In genomic region chr2:155242296-155242855, GRCm38 (mm10) we compare ENCODE assay signal across 9 mouse cellular contexts. TPM values are rescaled to one million over a fixed set of nuclear protein-coding genes. Genes with fewer than 3 reads are reported as not detected.
DNase-seq lines count a peak whose midpoint lies in the region; ATAC-seq and TF ChIP-seq lines count a peak whose summit lies in the region.
"Had no signal": no experiment of that assay in that cellular context is flagged by ENCODE, and none has a peak within 500 bp of the region (broad histone marks: within the 10 kb centered on the region; RNA-seq: fewer than 3 reads in every experiment).

No protein-coding gene starts in this region.

- no peak for TF ChIP-seq RAD21 in CH12.LX (IDR thresholded peaks at IDR 0.05; ENCODE audit: low read depth, low read length)

- TF ChIP-seq POLR2A in CH12.LX (IDR thresholded peaks at IDR 0.05; ENCODE audit: low read depth, low read length) = no peak
- TF ChIP-seq POLR2A in lung, adult 2 months (IDR thresholded peaks at IDR 0.05; ENCODE audit: borderline replicate concordance, extremely low read depth, low read depth, low read length) = no peak

- H3K9ac ChIP-seq in CH12.LX (ENCODE audit: insufficient read depth, low read depth) = no peak overlapping the region
- no peak overlapping the region for H3K9ac ChIP-seq in midbrain, postnatal 0 days (replicated peaks; ENCODE audit: low read length, poor library complexity, severe bottlenecking)
- no peak overlapping the region for H3K9ac ChIP-seq in midbrain, embryonic 15.5 days

- H3K4me2 ChIP-seq in CH12.LX (ENCODE audit: insufficient read depth, low read depth, poor library complexity, severe bottlenecking) = no peak overlapping the region
- H3K4me2 ChIP-seq in midbrain, postnatal 0 days (ENCODE audit: low read depth, low read length, poor library complexity, severe bottlenecking) = no peak overlapping the region
- no peak overlapping the region for H3K4me2 ChIP-seq in midbrain, embryonic 15.5 days

- peak overlapping the region in 1 of 3 experiments; percentile 60 for H3K4me3 ChIP-seq in CH12.LX (replicated peaks in 1 of 3; ENCODE audit: low read depth in 2 of 3, low read length in 2 of 3, poor library complexity in 1 of 3)
- no peak overlapping the region for H3K4me3 ChIP-seq in lung, adult 2 months (replicated peaks; ENCODE audit: extremely low read depth, low read depth, low read length)
- H3K4me3 ChIP-seq in midbrain, postnatal 0 days (ENCODE audit: low read depth, low read length) = no peak overlapping the region
- no peak overlapping the region for H3K4me3 ChIP-seq in midbrain, embryonic 15.5 days

- peaks cover 22% of the 10 kb centered on the region for H3K79me2 ChIP-seq in CH12.LX (replicated peaks; ENCODE audit: control insufficient read depth, extremely low read depth, insufficient read depth, poor library complexity, severe bottlenecking)

- H3K27ac ChIP-seq in CH12.LX (ENCODE audit: insufficient read depth, low read depth) = peak overlapping the region; percentile 55; the same call in 1 of the 2 replicates
- no peak overlapping the region for H3K27ac ChIP-seq in midbrain, postnatal 0 days (ENCODE audit: low read depth, low read length)
- no peak overlapping the region for H3K27ac ChIP-seq in midbrain, embryonic 15.5 days

- no peaks in the 10 kb centered on the region for H3K9me3 ChIP-seq in CH12.LX (replicated peaks; ENCODE audit: low read length)
- H3K9me3 ChIP-seq in midbrain, postnatal 0 days (ENCODE audit: low read length) = no peaks in the 10 kb centered on the region
- H3K9me3 ChIP-seq in midbrain, embryonic 15.5 days = no peaks in the 10 kb centered on the region

- DNase-seq in adrenal gland, adult (ENCODE audit: inconsistent age in 2 of 2, low spot score in 1 of 2) = peak; percentile 50 to 84
- DNase-seq in adrenal gland, postnatal 4 days (ENCODE audit: low spot score in 2 of 2) = no peak
- peak; percentile 23 for DNase-seq in CH12.LX (ENCODE audit: extremely low read depth)
- peak; percentile 10 for DNase-seq in gastrocnemius, postnatal 10 days
- peak; percentile 23 for DNase-seq in lung, adult 2 months
- DNase-seq in midbrain, postnatal 0 days (ENCODE audit: low spot score) = no peak
- no peak for DNase-seq in kidney, postnatal 25 days

- H3K4me1 ChIP-seq in CH12.LX (ENCODE audit: control insufficient read depth in 1 of 2, insufficient read depth in 2 of 2) = peaks cover 17 to 42% of the 10 kb centered on the region in 2 experiments
- peaks cover 17% of the 10 kb centered on the region for H3K4me1 ChIP-seq in lung, adult 2 months (ENCODE audit: control insufficient read depth, insufficient read depth, low read length)
- H3K4me1 ChIP-seq in midbrain, postnatal 0 days (ENCODE audit: insufficient read depth, low read length) = peaks cover 6% of the 10 kb centered on the region
- peaks cover 20% of the 10 kb centered on the region for H3K4me1 ChIP-seq in midbrain, embryonic 15.5 days

- H3K27me3 ChIP-seq in CH12.LX (replicated peaks) = no peaks in the 10 kb centered on the region
- H3K27me3 ChIP-seq in midbrain, postnatal 0 days (ENCODE audit: insufficient read depth, low read length) = no peaks in the 10 kb centered on the region
- H3K27me3 ChIP-seq in midbrain, embryonic 15.5 days (replicated peaks) = no peaks in the 10 kb centered on the region

- TF ChIP-seq EP300 in CH12.LX (IDR thresholded peaks at IDR 0.05; ENCODE audit: low read length) = no peak

- in situ Hi-C loops in CH12.LX (cut with MboI; ENCODE audit: low pct_ligation_motif_present, low pct_unique_long_range_greater_than_20kb, low sequenced_read_pairs) = no loop called here

- dilution Hi-C loops in CH12.LX (cut with MboI; ENCODE audit: extremely low pct_ligation_motif_present, extremely low pct_unique_long_range_greater_than_20kb, low sequenced_read_pairs) = no loop called here

- no peak for ATAC-seq in midbrain, postnatal 0 days (ENCODE audit: low FRiP score)
- no peak for ATAC-seq in midbrain, embryonic 15.5 days (replicated peaks)
- ATAC-seq: forebrain, embryonic 16.5 days had no signal

- H3K36me3 ChIP-seq in CH12.LX (replicated peaks in 1 of 2; ENCODE audit: control insufficient read depth in 1 of 2, insufficient read depth in 1 of 2, low read length in 1 of 2) = peaks cover 37 to 61% of the 10 kb centered on the region in 2 experiments
- H3K36me3 ChIP-seq in midbrain, postnatal 0 days (ENCODE audit: insufficient read depth, low read length) = peaks cover 30% of the 10 kb centered on the region
- peaks cover 40% of the 10 kb centered on the region for H3K36me3 ChIP-seq in midbrain, embryonic 15.5 days (replicated peaks)

- WGBS in lung, adult 2 months = 49% methylated on average over 7 of the region's 7 CpGs
- WGBS in midbrain, postnatal 0 days = 81% methylated on average over 7 of the region's 7 CpGs
- 87% methylated on average over 7 of the region's 7 CpGs for WGBS in midbrain, embryonic 15.5 days

- TF ChIP-seq CTCF in CH12.LX (conservative IDR thresholded peaks at IDR 0.05 in 1 of 2, IDR thresholded peaks at IDR 0.05 in 1 of 2; ENCODE audit: low read depth in 2 of 2, low read length in 2 of 2) = no peak
- no peak for TF ChIP-seq CTCF in lung, adult 2 months (IDR thresholded peaks at IDR 0.05; ENCODE audit: insufficient read depth, low read length)
- no peak for TF ChIP-seq CTCF in midbrain, postnatal 0 days (IDR thresholded peaks at IDR 0.05)

TF ChIP-seq in CH12.LX, 34 proteins besides CTCF, POLR2A, EP300 and RAD21:
- TF ChIP-seq RCOR1 (conservative IDR thresholded peaks at IDR 0.05; ENCODE audit: low read depth, low read length) = no peak
- no peak for TF ChIP-seq MAFK (IDR thresholded peaks at IDR 0.05; ENCODE audit: insufficient replicate concordance, low read length)
- TF ChIP-seq BHLHE40 (IDR thresholded peaks at IDR 0.05; ENCODE audit: low read depth, low read length) = no peak
- TF ChIP-seq HCFC1 (IDR thresholded peaks at IDR 0.05; ENCODE audit: low read depth, low read length) = no peak
- no peak for TF ChIP-seq USF2 (conservative IDR thresholded peaks at IDR 0.05; ENCODE audit: low read depth, low read length)
- no peak for TF ChIP-seq NRF1 (IDR thresholded peaks at IDR 0.05; ENCODE audit: low read depth, low read length)
- no peak for TF ChIP-seq ELF1 (IDR thresholded peaks at IDR 0.05; ENCODE audit: low read depth, low read length)
- no peak for TF ChIP-seq MYC (IDR thresholded peaks at IDR 0.05; ENCODE audit: low read depth, low read length)
- TF ChIP-seq ETS1 (conservative IDR thresholded peaks at IDR 0.05; ENCODE audit: low read depth, low read length) = no peak; the same call in 1 of the 2 replicates
- TF ChIP-seq KAT2A (IDR thresholded peaks at IDR 0.05; ENCODE audit: insufficient replicate concordance, low read length) = no peak
- TF ChIP-seq E2F4 (IDR thresholded peaks at IDR 0.05; ENCODE audit: insufficient replicate concordance, low read depth, low read length) = no peak
- no peak for TF ChIP-seq SMC3 (IDR thresholded peaks at IDR 0.05; ENCODE audit: low read depth, low read length)
- TF ChIP-seq UBTF (IDR thresholded peaks at IDR 0.05; ENCODE audit: low read depth, low read length) = no peak
- no peak for TF ChIP-seq GABPA (IDR thresholded peaks at IDR 0.05; ENCODE audit: insufficient replicate concordance, low read depth, low read length)
- TF ChIP-seq POLR2AphosphoS2 (IDR thresholded peaks at IDR 0.05; ENCODE audit: low read depth, low read length) = no peak

RNA-seq across cellular contexts. Expression of gene Dynlrb1, which starts 6.0 kb away (rescaled TPM):
- 100 to 1,000 TPM; 275 to 283 TPM for total RNA-seq in adrenal gland, postnatal 4 days (2021)
- total RNA-seq in CH12.LX (2012; rRNA removed) (152 and 166 TPM in 2 replicates), CH12.LX (2014; rRNA removed) (221 and 290 TPM in 2 replicates)
- 302 and 312 TPM in 2 replicates for polyA plus RNA-seq in CH12.LX (2012; ENCODE audit: insufficient read length, low read depth)
- 100 to 1,000 TPM; 155 to 156 TPM for total RNA-seq in gastrocnemius, postnatal 10 days (2021)
- polyA plus RNA-seq in lung, adult 2 months (2012; rRNA removed) = 171 and 226 TPM in 2 replicates
- 293 and 374 TPM in 2 replicates for total RNA-seq in midbrain, postnatal 0 days (2014; rRNA removed)
- 776 and 856 TPM in 2 replicates for polyA plus RNA-seq in midbrain, postnatal 0 days (2015; fragmentation: Nextera tagmentation; extraction: Ambion mirVana)
- polyA plus RNA-seq in midbrain, embryonic 15.5 days (2015; fragmentation: Nextera tagmentation; extraction: Ambion mirVana) = 700 and 732 TPM in 2 replicates

RNA-seq across cellular contexts. Expression of gene Map1lc3a, which starts 33.7 kb away (rescaled TPM):
- 100 to 1,000 TPM; 364 to 392 TPM for total RNA-seq in adrenal gland, postnatal 4 days (2021)
- 3.2 and 4.2 TPM in 2 replicates for total RNA-seq in CH12.LX (2012; rRNA removed)
- 0.56 and 0.92 TPM in 2 replicates for total RNA-seq in CH12.LX (2014; rRNA removed)
- 0.23 and 0.40 TPM in 2 replicates for polyA plus RNA-seq in CH12.LX (2012; ENCODE audit: insufficient read length, low read depth)
- total RNA-seq in gastrocnemius, postnatal 10 days (2021) = 100 to 1,000 TPM; 165 to 183 TPM
- polyA plus RNA-seq in lung, adult 2 months (2012; rRNA removed) = 359 and 502 TPM in 2 replicates
- total RNA-seq in midbrain, postnatal 0 days (2014; rRNA removed) = 560 and 573 TPM in 2 replicates
- polyA plus RNA-seq in midbrain, postnatal 0 days (2015; fragmentation: Nextera tagmentation; extraction: Ambion mirVana) = 839 and 943 TPM in 2 replicates
- 581 and 595 TPM in 2 replicates for polyA plus RNA-seq in midbrain, embryonic 15.5 days (2015; fragmentation: Nextera tagmentation; extraction: Ambion mirVana)

Comparison
In these comparisons a context has a peak if more than half of its experiments do, and no peak if none do; other contexts are left out.
1. DNase-seq: peak in adrenal gland, adult (2 of 2), CH12.LX (single experiment), gastrocnemius, postnatal 10 days (single experiment) and lung, adult 2 months (single experiment); none in adrenal gland, postnatal 4 days (0 of 2), midbrain, postnatal 0 days (single experiment) and kidney, postnatal 25 days (0 of 2).
2. RNA of gene Map1lc3a, which starts 33.7 kb away (total RNA-seq): 560 to 573 TPM in midbrain, postnatal 0 days, 364 to 392 TPM in adrenal gland, postnatal 4 days and 165 to 183 TPM in gastrocnemius, postnatal 10 days; 0.56 to 4.2 TPM in CH12.LX; every median in the first group is over 10 times any median in the second.